Mouse (Mus musculus) neural tube, embryonic 10.5 days (tissue): ENCODE measurements around the gene Grid2ip.
A peak's percentile ranks its signal among the peaks of the same experiment; 100 is the strongest.

Source experiments
- DNase-seq: peaks from one replicate; pipeline ENCODE4 v3.0.0-alpha.2; 2017; ENCODE audit warnings: low spot score; ENCODE audit errors: extremely low spot score

The Grid2ip gene

GRCm38 (mm10) chr5:143410841-143411395, 53.8 kb downstream of the Grid2ip start:
- no peak for DNase-seq

- no peak for DNase-seq
These were observed 64.3 kb downstream of the Grid2ip start for GRCm38 (mm10) chr5:143421484-143421883.

- no peak for DNase-seq
These were observed 65.9 kb downstream of the Grid2ip start for GRCm38 (mm10) chr5:143422990-143423389.

- DNase-seq: peak; percentile 49
These were observed 66.9 kb downstream of the Grid2ip start for GRCm38 (mm10) chr5:143423899-143424519.

- peak; percentile 82 for DNase-seq
These were observed 77.3 kb downstream of the Grid2ip start for GRCm38 (mm10) chr5:143434421-143434820.

- DNase-seq: no peak
These were observed 84.2 kb downstream of the Grid2ip start for GRCm38 (mm10) chr5:143441298-143441697.

- no peak for DNase-seq
These were observed 84.6 kb downstream of the Grid2ip start for GRCm38 (mm10) chr5:143441753-143442152.
